ENCODE assay signal across 7 mouse cellular contexts in the genomic region with DNA sequence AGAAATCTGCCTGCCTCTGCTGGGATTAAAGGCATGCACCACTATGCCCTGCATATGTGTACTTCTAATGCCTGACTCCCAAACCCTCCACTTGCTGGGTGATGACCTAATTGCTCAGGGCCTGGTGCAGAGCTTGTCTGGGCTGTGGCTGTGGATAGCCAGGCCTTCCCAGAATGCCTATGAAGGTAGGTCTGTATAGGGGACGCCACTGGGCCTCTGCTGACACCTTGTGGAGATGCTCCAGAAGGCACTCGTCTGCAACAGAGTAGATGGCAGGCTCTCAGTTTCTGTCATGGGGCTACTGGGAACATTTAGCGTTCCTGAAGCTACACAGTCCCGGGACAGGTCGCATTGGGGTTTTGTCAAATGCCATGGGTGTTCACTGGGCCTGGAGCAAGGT.
DNase-seq lines count a peak whose midpoint lies in the region; ATAC-seq and TF ChIP-seq lines count a peak whose summit lies in the region.

No protein-coding gene starts in this region.

- TF ChIP-seq CTCF in kidney, adult 2 months (conservative IDR thresholded peaks at IDR 0.05; ENCODE audit: insufficient read depth, insufficient read length, low read depth, low read length) = peak; percentile 98

- H3K27ac ChIP-seq in embryonic facial prominence, embryonic 12.5 days = no peak overlapping the region
- H3K27ac ChIP-seq in kidney, adult 2 months (ENCODE audit: insufficient read depth, low read depth, low read length) = no peak overlapping the region
- H3K27ac ChIP-seq in limb, embryonic 10.5 days = no peak overlapping the region
- no peak overlapping the region for H3K27ac ChIP-seq in midbrain, embryonic 14.5 days (replicated peaks; ENCODE audit: low read depth, low read length)

- 0 out of 2 replicates have a peak, but pooled peaks cover 7% of the 10 kb centered on the region for H3K4me1 ChIP-seq in embryonic facial prominence, embryonic 12.5 days
- H3K4me1 ChIP-seq in kidney, adult 2 months (ENCODE audit: control insufficient read depth, insufficient read depth, low read length) = no peaks in the 10 kb centered on the region
- peaks cover 10% of the 10 kb centered on the region for H3K4me1 ChIP-seq in limb, embryonic 10.5 days
- peaks cover 6% of the 10 kb centered on the region for H3K4me1 ChIP-seq in midbrain, embryonic 14.5 days (ENCODE audit: control insufficient read depth, insufficient read depth, low read length)

- H3K4me3 ChIP-seq in embryonic facial prominence, embryonic 12.5 days = no peak overlapping the region
- no peak overlapping the region for H3K4me3 ChIP-seq in kidney, adult 2 months (ENCODE audit: insufficient read depth, low read depth, low read length)
- H3K4me3 ChIP-seq in limb, embryonic 10.5 days = no peak overlapping the region
- H3K4me3 ChIP-seq in midbrain, embryonic 14.5 days (replicated peaks; ENCODE audit: low read depth, low read length) = no peak overlapping the region

- H3K27me3 ChIP-seq in embryonic facial prominence, embryonic 12.5 days = no peaks in the 10 kb centered on the region; the same call in 1 of the 2 replicates
- no peaks in the 10 kb centered on the region for H3K27me3 ChIP-seq in kidney, adult 2 months (replicated peaks; ENCODE audit: control insufficient read depth, insufficient read depth, low read length)
- H3K27me3 ChIP-seq in limb, embryonic 10.5 days (ENCODE audit: low read depth, poor library complexity, severe bottlenecking) = no peaks in the 10 kb centered on the region
- H3K27me3 ChIP-seq in midbrain, embryonic 14.5 days (ENCODE audit: control insufficient read depth, insufficient read depth, low read length) = no peaks in the 10 kb centered on the region

- ATAC-seq in embryonic facial prominence, embryonic 12.5 days (ENCODE audit: insufficient number of reproducible peaks, insufficient read depth, low FRiP score, low TSS enrichment) = peak; percentile 76
- peak; percentile 80 for ATAC-seq in midbrain, embryonic 14.5 days (ENCODE audit: low FRiP score, low TSS enrichment)

- DNase-seq in adrenal gland, postnatal 25 days = peak; percentile 83
- peak; percentile 85 for DNase-seq in heart, adult 8-10 months (ENCODE audit: low spot score)
- DNase-seq in kidney, adult 2 months = peak; percentile 85
- peak; percentile 84 for DNase-seq in limb, embryonic 10.5 days (ENCODE audit: low spot score)
- peak; percentile 92 for DNase-seq in midbrain, embryonic 14.5 days
- DNase-seq in spleen, adult 18-20 months = peak; percentile 57 to 74

- H3K36me3 ChIP-seq in embryonic facial prominence, embryonic 12.5 days = no peaks in the 10 kb centered on the region
- no peaks in the 10 kb centered on the region for H3K36me3 ChIP-seq in kidney, adult 2 months (ENCODE audit: control insufficient read depth, insufficient read depth, low read length)
- no peaks in the 10 kb centered on the region for H3K36me3 ChIP-seq in limb, embryonic 10.5 days
- no peaks in the 10 kb centered on the region for H3K36me3 ChIP-seq in midbrain, embryonic 14.5 days (ENCODE audit: control insufficient read depth, insufficient read depth, low read length)

- H3K4me2 ChIP-seq in embryonic facial prominence, embryonic 12.5 days (replicated peaks) = no peak overlapping the region
- no peak overlapping the region for H3K4me2 ChIP-seq in midbrain, embryonic 14.5 days (ENCODE audit: low read length)

- no peak for TF ChIP-seq POLR2A in kidney, adult 2 months (IDR thresholded peaks at IDR 0.05; ENCODE audit: low read depth, low read length)

- 11% methylated on average over 5 of the region's 5 CpGs for WGBS in embryonic facial prominence, embryonic 12.5 days
- WGBS in kidney, adult 2 months = 15% methylated on average over 5 of the region's 5 CpGs
- WGBS in limb, embryonic 10.5 days = 12% methylated on average over 5 of the region's 5 CpGs
- WGBS in midbrain, embryonic 14.5 days = 19% methylated on average over 5 of the region's 5 CpGs

- no peaks in the 10 kb centered on the region for H3K9me3 ChIP-seq in embryonic facial prominence, embryonic 12.5 days
- no peaks in the 10 kb centered on the region for H3K9me3 ChIP-seq in limb, embryonic 10.5 days (replicated peaks)
- H3K9me3 ChIP-seq in midbrain, embryonic 14.5 days (ENCODE audit: control insufficient read depth, low read length) = no peaks in the 10 kb centered on the region

- no peak overlapping the region for H3K9ac ChIP-seq in embryonic facial prominence, embryonic 12.5 days
- H3K9ac ChIP-seq in midbrain, embryonic 14.5 days (replicated peaks; ENCODE audit: low read length) = no peak overlapping the region
